Mouse (Mus musculus) limb, embryonic 14.5 days (tissue): ENCODE measurements around the gene Slc35e1. TPM values are rescaled to one million over a fixed set of nuclear protein-coding genes. Genes with fewer than 3 reads are reported as not detected.

Experiments
- ATAC-seq: fragments of 200-750 bp; cut with Nextera tagmentation; 2 replicates; pipeline ENCODE4 v1.8.0; 2017; ENCODE audit warnings: low read depth, moderate number of reproducible peaks, moderate TSS enrichment; ENCODE audit not compliant: low FRiP score
- DNase-seq: peaks from one replicate; pipeline ENCODE4 v3.0.0-alpha.2; 2015; ENCODE audit warnings: low spot score
- H3K27ac ChIP-seq: fragments of 300-500 bp; sonication (generic); replicated peaks from 2 replicates; pipeline ENCODE4 v1.5.1; 2014; ENCODE audit warnings: low read depth, mild to moderate bottlenecking, low read length, moderate library complexity, mixed read lengths
- H3K27me3 ChIP-seq: fragments of 300-500 bp; sonication (generic); 2 replicates; pipeline ENCODE4 v1.6.1; 2014; ENCODE audit warnings: low read length, mixed read lengths; ENCODE audit not compliant: control insufficient read depth, insufficient read depth
- H3K36me3 ChIP-seq: fragments of 300-500 bp; sonication (generic); 2 replicates; pipeline ENCODE4 v1.6.1; 2014; ENCODE audit warnings: mild to moderate bottlenecking, low read length, moderate library complexity, mixed read lengths; ENCODE audit not compliant: control insufficient read depth, insufficient read depth
- H3K4me1 ChIP-seq: fragments of 300-500 bp; sonication (generic); 2 replicates; pipeline ENCODE4 v1.6.1; 2014; ENCODE audit warnings: antibody characterized with exemption, low read length, mixed read lengths; ENCODE audit not compliant: control insufficient read depth, insufficient read depth
- H3K4me2 ChIP-seq: fragments of 300-500 bp; sonication (generic); replicated peaks from 2 replicates; pipeline ENCODE4 v1.6.1; 2014; ENCODE audit warnings: low read depth, mild to moderate bottlenecking, low read length, moderate library complexity; ENCODE audit not compliant: severe bottlenecking
- H3K4me3 ChIP-seq: fragments of 300-500 bp; sonication (generic); replicated peaks from 2 replicates; pipeline ENCODE4 v1.5.1; 2014; ENCODE audit warnings: low read length
- H3K9ac ChIP-seq: fragments of 300-500 bp; sonication (generic); 2 replicates; pipeline ENCODE4 v1.6.1; 2014; ENCODE audit warnings: mild to moderate bottlenecking, low read depth, low read length, moderate library complexity; ENCODE audit not compliant: severe bottlenecking
- H3K9me3 ChIP-seq: fragments of 300-500 bp; sonication (generic); 2 replicates; pipeline ENCODE4 v1.6.1; 2016; ENCODE audit warnings: low read length; ENCODE audit not compliant: control insufficient read depth
- POLR2A ChIP-seq: fragments of 200-500 bp; IDR thresholded peaks from 2 replicates; pipeline ENCODE4 v1.8.0; 2012; ENCODE audit warnings: inconsistent platforms, mild to moderate bottlenecking, moderate library complexity, borderline replicate concordance; ENCODE audit not compliant: insufficient read depth, insufficient read length; ENCODE audit errors: extremely low read depth
- WGBS: fragments of 180-500 bp; shearing (Covaris S2); extraction: QIAGEN DNeasy Blood & Tissue Kit; methylation state at CpG from one replicate; pipeline ENCODE4 v1.1.7; 2014; 5-methylcytosine and 5-hydroxymethylcytosine counted together
- polyA plus RNA-seq, 2 experiments: library from polyadenylated mRNA; depleted of rRNA in 1 of 2; stranded (reverse) in 1 of 2; unstranded in 1 of 2; fragments of >200 nt; fragmentation: Nextera tagmentation in 1 of 2; extraction: Ambion mirVana in 1 of 2; gene quantifications; 2 replicates each; pipeline versions ENCODE4 v1.2.1 to v1.2.3; 2012 to 2014

Slc35e1 gene
- polyA plus RNA-seq, 2 experiments: 16.3 to 46.5 TPM

DNA sequence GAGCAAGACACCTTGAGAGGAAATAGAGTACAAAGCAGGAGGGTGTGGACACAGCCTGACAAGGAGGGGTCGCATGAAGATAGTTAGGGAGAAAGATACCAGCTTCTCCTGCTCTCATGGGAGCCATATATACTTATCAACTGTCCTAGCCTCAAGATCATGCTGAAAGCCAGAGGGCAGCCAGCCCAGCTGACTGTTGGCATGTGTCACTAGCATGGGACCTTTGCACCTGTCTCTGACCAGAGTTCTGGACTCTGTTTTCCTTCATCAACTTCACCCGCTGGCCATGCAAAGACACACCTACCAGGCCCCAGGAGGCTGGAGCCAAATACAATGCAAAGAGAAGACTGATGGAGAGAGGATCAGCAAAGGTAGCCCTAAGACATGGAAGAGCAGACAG lies 23.2 kb downstream of the Slc35e1 start:
- ATAC-seq (no peak), DNase-seq (no peak)
- Histone ChIP-seq H3K9ac (no peak overlapping the region), H3K27ac (no peak overlapping the region), H3K9me3 (no peaks in the 10 kb centered on the region), H3K4me2 (no peak overlapping the region), H3K4me3 (no peak overlapping the region), H3K36me3 (peaks cover 91% of the 10 kb centered on the region), H3K4me1 (peaks cover 5% of the 10 kb centered on the region; the same call in 1 of the 2 replicates), H3K27me3 (no peaks in the 10 kb centered on the region)
- no peak for TF ChIP-seq POLR2A
- WGBS: 100% methylated on average over 2 of the region's 2 CpGs

DNA sequence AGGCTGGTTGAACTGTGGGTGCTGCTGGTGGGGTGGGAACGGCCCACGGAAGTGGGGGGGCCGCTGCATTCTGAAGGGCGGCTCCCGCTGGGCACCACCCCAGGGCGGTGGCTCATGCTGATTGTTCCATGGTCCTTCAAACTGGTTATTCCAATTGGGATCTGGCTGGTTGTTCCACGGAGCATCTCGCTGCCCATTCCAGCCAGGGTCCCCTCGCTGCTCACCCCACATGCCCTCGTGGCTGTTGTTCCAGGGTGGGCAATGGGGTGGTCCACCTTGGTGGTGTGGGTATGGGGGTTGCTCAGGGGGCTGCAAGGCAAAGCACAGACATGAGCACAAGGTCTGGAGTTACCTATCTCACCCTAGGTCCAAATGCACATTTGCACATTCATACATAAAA lies 28.2 kb downstream of the Slc35e1 start:
- ATAC-seq (no peak), DNase-seq (no peak)
- H3K4me1 ChIP-seq: no peaks in the 10 kb centered on the region
- H3K36me3 ChIP-seq: peaks cover 100% of the 10 kb centered on the region
- 96% methylated on average over 10 of the region's 10 CpGs for WGBS
- H3K9ac ChIP-seq: no peak overlapping the region
- TF ChIP-seq POLR2A: no peak
- H3K4me2 ChIP-seq: no peak overlapping the region
- no peaks in the 10 kb centered on the region for H3K9me3 ChIP-seq
- no peak overlapping the region for H3K27ac ChIP-seq
- no peaks in the 10 kb centered on the region for H3K27me3 ChIP-seq
- H3K4me3 ChIP-seq: no peak overlapping the region

DNA sequence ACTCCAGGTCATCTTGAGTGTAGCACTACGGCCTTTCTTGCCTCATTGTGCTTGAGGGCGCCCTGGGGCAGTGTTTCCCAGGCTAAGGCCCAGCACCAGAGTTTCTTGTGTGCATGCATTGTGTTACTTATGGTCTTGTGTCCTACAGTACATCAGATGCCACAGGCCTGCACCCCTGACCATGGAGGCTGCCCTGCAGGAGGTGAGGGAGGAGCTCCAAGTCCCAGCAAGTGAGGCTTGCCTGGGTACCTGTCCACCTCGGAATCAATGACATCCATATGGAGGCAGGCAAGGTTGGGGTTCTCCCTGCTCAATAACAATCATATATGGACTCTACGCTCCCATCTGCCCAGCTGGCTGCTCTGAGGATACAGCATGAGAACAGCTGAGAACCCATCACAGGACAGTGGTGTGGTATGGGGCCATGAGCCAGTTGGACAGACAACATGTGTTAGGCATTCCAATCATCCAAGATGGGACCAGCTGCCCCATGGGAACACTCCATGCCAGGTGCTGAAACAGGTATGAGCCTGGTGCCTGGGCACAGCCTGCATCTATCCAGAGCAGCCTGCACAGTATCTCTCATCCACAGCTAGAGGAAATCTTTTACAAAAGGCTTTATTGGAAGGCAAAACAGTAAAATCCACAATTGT lies 32.4 kb downstream of the Slc35e1 start:
- Histone ChIP-seq H3K9ac (no peak overlapping the region), H3K4me1 (no peaks in the 10 kb centered on the region), H3K27me3 (no peaks in the 10 kb centered on the region), H3K4me2 (no peak overlapping the region), H3K4me3 (no peak overlapping the region), H3K9me3 (no peaks in the 10 kb centered on the region), H3K27ac (no peak overlapping the region), H3K36me3 (peaks cover 85% of the 10 kb centered on the region)
- ATAC-seq (no peak), DNase-seq (no peak)
- 87% methylated on average over 4 of the region's 4 CpGs for WGBS
- no peak for TF ChIP-seq POLR2A

DNA sequence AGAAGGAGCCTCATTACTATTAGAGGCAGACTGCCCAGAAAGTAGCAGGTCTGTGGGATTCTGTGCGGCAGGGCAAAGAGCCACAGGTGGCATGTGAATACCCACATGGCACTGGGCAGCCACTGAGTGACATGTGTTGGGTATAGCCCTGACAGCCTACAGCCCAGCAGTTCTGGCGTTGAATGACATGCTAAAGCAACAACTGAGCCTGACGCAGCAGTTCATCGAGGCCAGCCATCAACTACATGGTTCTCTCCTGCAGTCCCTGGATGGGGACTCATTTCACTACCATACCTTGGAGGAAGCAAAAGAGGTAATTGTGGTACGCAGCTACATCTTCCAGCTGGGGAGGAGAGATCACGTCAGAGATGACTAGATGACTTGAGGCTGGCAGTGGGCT lies 34.0 kb downstream of the Slc35e1 start:
- no peak for TF ChIP-seq POLR2A
- no peak overlapping the region for H3K4me2 ChIP-seq
- 83% methylated on average over 6 of the region's 6 CpGs for WGBS
- no peaks in the 10 kb centered on the region for H3K4me1 ChIP-seq
- DNase-seq: no peak
- no peak for ATAC-seq
- H3K27me3 ChIP-seq: no peaks in the 10 kb centered on the region
- H3K9ac ChIP-seq: no peak overlapping the region
- H3K9me3 ChIP-seq: 0 out of 2 replicates have a peak, but pooled peaks cover 6% of the 10 kb centered on the region
- peaks cover 85% of the 10 kb centered on the region for H3K36me3 ChIP-seq
- H3K4me3 ChIP-seq: no peak overlapping the region
- no peak overlapping the region for H3K27ac ChIP-seq

DNA sequence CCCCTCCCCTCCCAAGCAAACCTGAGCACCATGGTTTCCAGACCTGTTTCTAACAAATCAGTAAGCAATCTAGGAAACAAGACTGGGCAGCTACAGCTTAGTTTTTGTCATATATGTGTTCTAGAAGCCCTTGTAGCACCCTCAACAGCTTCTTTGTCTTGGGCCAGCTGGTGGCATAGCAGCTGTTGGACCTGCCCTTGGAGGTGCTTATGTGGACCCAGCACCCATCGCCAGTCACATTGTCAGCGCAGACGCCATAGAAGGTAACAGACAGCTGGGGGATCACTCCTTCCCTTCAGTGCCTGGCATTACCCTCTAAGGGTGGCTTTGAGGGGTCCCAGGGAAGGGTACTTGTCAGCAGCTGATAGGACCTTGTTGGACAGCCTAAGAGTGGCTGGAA lies 34.6 kb downstream of the Slc35e1 start:
- H3K27ac ChIP-seq: no peak overlapping the region
- whole genome bisulfite sequencing: 89% methylated on average over 3 of the region's 3 CpGs
- DNase-seq (no peak), ATAC-seq (no peak)
- no peaks in the 10 kb centered on the region for H3K27me3 ChIP-seq
- no peak overlapping the region for H3K4me2 ChIP-seq
- no peak for TF ChIP-seq POLR2A
- H3K9me3 ChIP-seq: 0 out of 2 replicates have a peak, but pooled peaks cover 7% of the 10 kb centered on the region
- H3K4me1 ChIP-seq: no peaks in the 10 kb centered on the region
- no peak overlapping the region for H3K9ac ChIP-seq
- H3K4me3 ChIP-seq: no peak overlapping the region
- peaks cover 84% of the 10 kb centered on the region for H3K36me3 ChIP-seq
